Mouse (Mus musculus) cortical plate, adult 2 months (tissue): Measurements from ENCODE around the gene Kirrel. TPM values are rescaled to one million over a fixed set of nuclear protein-coding genes. Genes with fewer than 3 reads are reported as not detected.

Experiments used
- H3K27ac ChIP-seq: fragments of 200-500 bp; 2 replicates; pipeline ENCODE4 v1.5.1; 2012; ENCODE audit warnings: low read length, control low read depth, inconsistent platforms; ENCODE audit not compliant: insufficient read depth
- H3K4me1 ChIP-seq: fragments of 200-500 bp; 2 replicates; pipeline ENCODE4 v1.6.1; 2011; ENCODE audit warnings: low read length; ENCODE audit not compliant: control insufficient read depth, insufficient read depth
- H3K4me3 ChIP-seq: fragments of 200-500 bp; 2 replicates; pipeline ENCODE4 v1.5.1; 2011; ENCODE audit warnings: mild to moderate bottlenecking, low read length, control low read depth; ENCODE audit not compliant: insufficient read depth
- CTCF ChIP-seq: fragments of 200-500 bp; IDR thresholded peaks from 2 replicates; pipeline ENCODE4 v1.5.1; 2011; ENCODE audit warnings: mild to moderate bottlenecking, control low read depth, low read length; ENCODE audit not compliant: insufficient read depth; ENCODE audit errors: extremely low read depth
- POLR2A ChIP-seq: fragments of 200-500 bp; IDR thresholded peaks from 2 replicates; pipeline ENCODE4 v1.6.1; 2011; ENCODE audit warnings: mild to moderate bottlenecking, low read length, control low read depth; ENCODE audit not compliant: insufficient read depth; ENCODE audit errors: extremely low read depth
- polyA plus RNA-seq: library from polyadenylated mRNA; depleted of rRNA; stranded (reverse); fragments of >200 nt; gene quantifications from 2 replicates; pipeline ENCODE4 v1.2.3, GENCODE M21; 2012

Gene Kirrel
- polyA plus RNA-seq, 1 experiment: 3.1 TPM

DNA sequence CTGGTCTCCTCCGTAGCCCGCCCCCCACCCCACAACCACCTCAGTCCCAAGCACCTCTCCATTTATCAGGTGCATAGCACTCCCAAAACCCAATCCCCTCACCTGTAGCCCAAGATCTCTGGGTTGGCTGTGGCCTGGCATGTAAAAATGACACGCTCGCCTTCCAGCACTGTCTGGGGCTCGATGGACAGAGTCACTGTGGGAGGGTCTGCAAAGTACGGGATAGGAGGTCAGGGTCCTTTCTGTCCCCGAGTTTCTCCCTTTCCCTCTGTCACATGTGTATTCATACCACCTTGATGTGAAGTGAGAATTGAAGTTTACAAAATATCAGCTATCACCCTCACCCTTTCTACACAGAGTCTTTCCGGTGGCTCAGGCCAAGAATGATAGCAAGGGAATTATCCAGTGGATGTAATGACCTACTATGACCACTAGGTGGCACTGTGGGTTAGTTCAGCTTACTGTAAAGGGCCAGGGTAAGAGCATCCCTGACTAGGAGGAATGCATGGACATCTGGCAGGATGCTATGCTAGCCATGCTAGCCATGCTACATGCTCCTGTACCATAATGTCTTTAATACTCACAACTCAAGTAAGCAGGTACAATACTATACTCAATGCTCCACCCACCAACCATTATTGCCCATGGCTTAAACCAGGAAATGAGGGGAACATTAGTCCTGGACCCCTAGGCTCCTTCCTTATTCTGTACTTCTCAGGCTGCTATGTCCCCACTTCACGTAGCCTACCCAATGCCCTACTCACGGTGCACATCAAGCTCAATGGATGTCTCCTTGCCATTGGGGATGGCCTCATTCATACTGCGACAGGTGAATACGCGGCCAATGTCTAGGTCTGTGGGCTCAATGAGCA lies 84.6 kb downstream of the Kirrel start:
- TF ChIP-seq CTCF (peak; percentile 94), POLR2A (no peak)
- H3K4me1 ChIP-seq: no peaks in the 10 kb centered on the region
- no peak overlapping the region for H3K4me3 ChIP-seq
- no peak overlapping the region for H3K27ac ChIP-seq

DNA sequence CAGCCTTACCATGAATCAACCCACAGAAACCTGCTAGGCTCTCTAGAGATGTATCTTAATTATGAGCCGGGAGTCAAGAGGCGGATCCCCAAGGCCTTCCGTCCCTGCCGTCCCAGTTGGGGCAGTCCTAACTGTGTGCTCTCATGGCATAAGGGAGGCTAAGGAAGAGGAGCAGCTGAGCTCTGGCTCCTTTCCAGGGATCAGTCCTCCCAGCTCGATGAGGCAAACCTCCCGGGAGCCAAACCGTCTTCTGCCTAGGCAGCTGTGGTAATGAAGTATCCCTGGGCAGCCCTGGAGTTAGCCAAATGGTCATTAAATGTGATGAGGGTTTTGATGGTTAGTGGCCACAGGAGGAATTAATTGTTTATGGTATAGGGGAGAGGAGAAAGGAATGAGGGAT lies 87.4 kb downstream of the Kirrel start:
- Histone ChIP-seq H3K4me3 (no peak overlapping the region), H3K27ac (no peak overlapping the region)
- TF ChIP-seq CTCF (no peak), POLR2A (no peak)

DNA sequence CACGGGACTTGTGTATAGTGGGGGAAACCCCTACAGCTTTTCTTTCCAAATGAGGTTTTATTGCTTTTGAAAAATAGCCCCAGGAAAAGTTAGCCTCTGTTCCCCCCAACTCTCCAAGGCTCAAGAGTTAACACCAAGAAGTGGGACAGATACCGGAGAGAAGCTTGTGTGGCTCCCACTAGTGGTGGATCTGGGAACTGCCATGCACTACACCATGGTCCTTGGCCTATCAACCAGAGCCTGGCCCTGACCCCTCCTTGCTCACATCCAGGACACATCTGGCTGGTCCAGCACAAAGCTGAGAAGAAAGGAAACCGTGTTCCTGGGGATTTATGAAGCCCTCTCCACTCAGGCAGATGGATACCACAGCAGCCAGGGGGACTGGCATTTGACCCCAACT lies 92.3 kb downstream of the Kirrel start:
- Histone ChIP-seq H3K4me3 (no peak overlapping the region), H3K4me1 (no peaks in the 10 kb centered on the region), H3K27ac (no peak overlapping the region)
- no peak for TF ChIP-seq POLR2A
- peak; percentile 75 for TF ChIP-seq CTCF

More for the DNA sequence above, 87.4 kb downstream of the Kirrel start:
- no peaks in the 10 kb centered on the region for H3K4me1 ChIP-seq

DNA sequence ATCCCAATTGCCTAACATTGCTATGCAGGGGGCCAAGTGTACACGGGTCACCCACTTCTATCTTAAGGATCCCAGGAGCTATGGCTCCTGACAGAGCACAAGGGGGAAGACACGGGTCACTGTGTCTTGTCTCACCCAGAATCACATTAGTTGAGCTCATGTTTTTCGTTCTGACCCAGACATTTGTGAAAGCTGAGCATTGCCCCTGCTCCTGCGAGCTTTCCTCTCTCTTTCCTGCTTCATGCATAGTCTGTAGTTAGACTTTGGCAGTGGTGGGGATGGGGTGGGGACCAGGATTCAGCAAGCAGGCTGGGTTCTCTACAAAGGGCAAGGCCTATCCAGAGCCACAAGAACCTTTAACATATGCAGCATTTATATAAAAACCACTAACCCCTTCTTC lies 94.8 kb downstream of the Kirrel start:
- H3K4me1 ChIP-seq: no peaks in the 10 kb centered on the region
- no peak overlapping the region for H3K27ac ChIP-seq
- TF ChIP-seq CTCF (no peak), POLR2A (no peak)
- H3K4me3 ChIP-seq: no peak overlapping the region

DNA sequence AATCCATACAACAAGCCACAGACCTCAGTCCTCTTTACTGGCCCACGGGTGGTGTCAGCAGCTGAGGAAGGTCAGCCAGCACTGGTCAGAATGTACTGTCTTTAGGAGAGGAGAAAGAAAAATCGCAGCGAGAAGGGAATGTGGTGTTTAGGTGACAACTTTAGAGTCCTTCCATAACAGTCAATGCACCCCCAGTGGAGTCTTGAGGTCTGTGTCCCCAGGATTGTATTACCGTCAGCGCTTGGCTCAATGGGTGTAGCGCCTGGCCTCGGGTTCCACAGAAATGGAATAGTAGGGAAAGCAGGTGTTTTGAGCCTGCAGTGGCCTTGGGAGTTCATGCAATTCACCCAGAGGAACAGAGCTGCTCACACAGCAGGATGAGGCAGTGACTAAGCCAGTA lies 95.2 kb downstream of the Kirrel start:
- TF ChIP-seq POLR2A (no peak), CTCF (no peak)
- no peak overlapping the region for H3K27ac ChIP-seq
- no peak overlapping the region for H3K4me3 ChIP-seq
- H3K4me1 ChIP-seq: no peaks in the 10 kb centered on the region

DNA sequence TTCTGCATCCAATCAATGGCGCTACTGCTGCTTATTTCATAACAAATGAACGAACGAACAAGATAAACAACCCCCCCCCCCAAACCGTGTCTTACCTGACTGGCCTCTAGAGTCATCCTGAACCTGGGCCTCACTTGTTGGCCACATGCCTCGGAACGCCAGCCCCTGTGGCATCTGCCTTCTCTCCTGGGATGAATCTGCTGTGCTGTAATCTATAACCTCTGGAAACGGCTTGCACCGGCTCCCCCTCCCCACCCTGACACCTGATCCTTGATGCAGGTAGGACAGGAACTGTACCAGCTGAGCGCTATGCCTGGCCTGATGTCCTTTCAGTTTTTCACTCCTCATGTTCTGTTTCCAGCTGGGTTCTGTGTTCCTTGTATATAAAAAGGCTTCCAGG lies 96.9 kb downstream of the Kirrel start:
- no peak for TF ChIP-seq CTCF
- TF ChIP-seq POLR2A: no peak
- H3K4me3 ChIP-seq: no peak overlapping the region
- no peaks in the 10 kb centered on the region for H3K4me1 ChIP-seq
- no peak overlapping the region for H3K27ac ChIP-seq

DNA sequence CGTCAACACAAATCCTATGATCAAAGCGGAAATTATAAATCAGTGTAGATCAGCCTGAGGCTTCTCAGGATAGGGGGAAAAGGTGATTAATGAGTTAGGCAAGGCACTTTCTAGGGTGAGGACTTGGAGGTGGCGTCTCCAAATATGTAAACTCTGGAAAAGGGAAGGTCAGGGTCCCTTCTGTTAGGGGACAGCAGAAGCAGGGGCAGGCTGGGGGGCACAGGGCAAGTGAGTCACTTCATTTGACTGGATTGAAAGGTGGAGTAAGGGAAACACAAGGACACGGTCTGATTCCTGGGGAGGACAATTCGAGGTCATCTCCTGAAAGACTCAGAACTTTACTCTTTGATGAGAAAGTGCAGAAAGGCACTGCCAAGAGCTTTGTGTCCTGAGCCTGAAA lies 97.6 kb downstream of the Kirrel start:
- no peak overlapping the region for H3K4me3 ChIP-seq
- TF ChIP-seq CTCF (no peak), POLR2A (no peak)
- no peaks in the 10 kb centered on the region for H3K4me1 ChIP-seq
- H3K27ac ChIP-seq: no peak overlapping the region

DNA sequence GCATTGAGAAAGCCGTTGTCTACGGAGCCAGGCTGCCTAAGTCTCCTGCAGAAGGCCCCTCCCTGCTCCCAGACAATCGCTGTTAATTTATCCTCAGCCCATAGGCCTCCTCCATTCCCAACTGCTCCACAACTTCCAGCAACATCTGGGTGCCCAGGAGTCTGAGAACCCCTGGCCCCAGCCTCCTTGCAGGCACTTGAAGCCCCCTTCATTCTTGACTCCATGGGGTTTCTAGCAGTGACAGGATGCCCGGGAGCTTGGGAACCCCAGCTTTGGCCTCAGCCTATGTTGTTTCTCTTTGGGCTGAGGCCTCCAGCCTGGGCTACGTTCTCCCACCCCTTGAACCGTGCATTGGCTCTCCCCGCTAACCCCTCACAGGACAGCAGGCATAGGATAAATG lies 98.4 kb downstream of the Kirrel start:
- Histone ChIP-seq H3K4me1 (no peaks in the 10 kb centered on the region), H3K27ac (no peak overlapping the region), H3K4me3 (no peak overlapping the region)
- TF ChIP-seq POLR2A (no peak), CTCF (no peak)

DNA sequence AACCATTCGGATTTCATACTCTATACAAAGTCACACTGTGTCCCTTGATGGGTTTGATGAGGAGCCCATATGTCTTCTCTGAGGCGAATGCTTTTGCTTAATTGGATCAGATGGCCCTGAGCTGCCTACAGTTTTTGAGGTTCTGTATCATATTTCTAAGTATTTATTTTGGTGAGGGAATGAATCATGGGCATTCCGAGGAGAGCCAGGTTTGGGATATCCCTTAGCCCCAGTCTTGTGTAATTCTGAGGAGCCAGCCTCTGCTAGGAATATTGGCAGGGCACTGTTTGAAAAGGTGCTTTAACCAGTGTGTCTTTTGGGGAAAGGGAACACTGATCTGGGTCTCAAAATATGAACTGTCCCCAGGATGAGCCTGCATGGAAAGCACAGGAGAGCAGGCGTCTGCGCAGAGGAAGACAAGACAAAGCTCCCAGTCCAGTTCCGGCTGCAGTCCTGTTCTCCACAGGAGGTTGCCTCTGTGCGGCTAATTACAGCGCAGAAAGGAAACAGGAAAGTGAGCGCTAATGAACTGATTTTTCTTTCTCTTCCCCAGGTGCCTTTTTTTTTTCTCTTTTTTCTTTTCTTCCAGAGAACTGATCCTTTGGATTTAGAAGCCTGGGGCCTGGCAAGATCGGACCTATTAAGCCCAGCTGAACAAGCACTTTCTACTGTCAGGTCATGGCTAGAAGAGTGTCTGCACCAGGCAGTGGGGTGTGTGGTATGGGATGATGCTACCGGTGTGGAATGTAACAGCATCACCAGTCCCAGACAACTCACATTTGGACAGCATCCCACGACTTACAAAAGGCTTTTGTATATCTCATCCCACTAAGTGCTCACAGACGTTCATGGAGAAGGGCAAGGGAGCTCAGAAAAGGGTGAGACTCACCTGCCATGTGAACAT lies 101.7 kb downstream of the Kirrel start:
- H3K27ac ChIP-seq: no peak overlapping the region
- no peak overlapping the region for H3K4me3 ChIP-seq
- no peaks in the 10 kb centered on the region for H3K4me1 ChIP-seq
- TF ChIP-seq POLR2A: no peak
- no peak for TF ChIP-seq CTCF
